In genomic region chr2:167823044-167823443, GRCm38 (mm10) we compare ENCODE assay signal across 11 mouse cellular contexts.
DNase-seq lines count a peak whose midpoint lies in the region; ATAC-seq and TF ChIP-seq lines count a peak whose summit lies in the region.
"Had no signal": no experiment of that assay in that cellular context is flagged by ENCODE, and none has a peak within 500 bp of the region (broad histone marks: within the 10 kb centered on the region; RNA-seq: fewer than 3 reads in every experiment).

No protein-coding gene starts in this region.

- no peak for TF ChIP-seq CTCF in MEL (IDR thresholded peaks at IDR 0.05 in 2 of 3, conservative IDR thresholded peaks at IDR 0.05 in 1 of 3; ENCODE audit: control insufficient read depth in 1 of 3, insufficient read depth in 1 of 3, low read depth in 2 of 3, low read length in 3 of 3, poor library complexity in 1 of 3, severe bottlenecking in 1 of 3)

- H3K4me2 ChIP-seq in liver, embryonic 13.5 days, result no peak overlapping the region
- H3K4me2 ChIP-seq in liver, embryonic 11.5 days, result no peak overlapping the region
- no peak overlapping the region for H3K4me2 ChIP-seq in intestine, embryonic 15.5 days (replicated peaks)
- no peak overlapping the region for H3K4me2 ChIP-seq in stomach, embryonic 14.5 days (replicated peaks; ENCODE audit: low read depth, low read length)
- H3K4me2 ChIP-seq: limb, embryonic 12.5 days had no signal

- 0 out of 2 replicates have a peak overlapping the region, but pooled peaks have one; percentile 51 for H3K27ac ChIP-seq in liver, embryonic 13.5 days
- no peak overlapping the region; the same call in 1 of the 2 replicates for H3K27ac ChIP-seq in liver, embryonic 11.5 days (ENCODE audit: low read depth, low read length)
- no peak overlapping the region for H3K27ac ChIP-seq in MEL (ENCODE audit: control insufficient read depth, low read depth, low read length)
- peak overlapping the region; percentile 92 for H3K27ac ChIP-seq in intestine, embryonic 15.5 days
- peak overlapping the region; percentile 93 for H3K27ac ChIP-seq in stomach, embryonic 14.5 days (ENCODE audit: low read length)

- no peak for ATAC-seq in liver, embryonic 13.5 days (ENCODE audit: low read depth)
- no peak for ATAC-seq in liver, embryonic 11.5 days (replicated peaks; ENCODE audit: low FRiP score)
- no peak; the same call in 1 of the 2 replicates for ATAC-seq in intestine, embryonic 15.5 days
- ATAC-seq in stomach, embryonic 14.5 days (ENCODE audit: insufficient number of reproducible peaks, insufficient read depth, low FRiP score, low read depth), result no peak

- H3K36me3 ChIP-seq in liver, embryonic 13.5 days, result no peaks in the 10 kb centered on the region
- no peaks in the 10 kb centered on the region for H3K36me3 ChIP-seq in liver, embryonic 11.5 days (ENCODE audit: control insufficient read depth, insufficient read depth, low read length)
- H3K36me3 ChIP-seq in MEL (ENCODE audit: control insufficient read depth in 1 of 2, insufficient read depth in 2 of 2, low read length in 2 of 2), result no peaks in the 10 kb centered on the region
- no peaks in the 10 kb centered on the region for H3K36me3 ChIP-seq in intestine, embryonic 15.5 days
- no peaks in the 10 kb centered on the region for H3K36me3 ChIP-seq in stomach, embryonic 14.5 days (ENCODE audit: control insufficient read depth, insufficient read depth, low read length)
- H3K36me3 ChIP-seq: limb, embryonic 12.5 days had no signal

- no peak for TF ChIP-seq RAD21 in MEL (IDR thresholded peaks at IDR 0.05; ENCODE audit: low read depth, low read length)

- H3K9ac ChIP-seq in liver, embryonic 13.5 days, result no peak overlapping the region
- H3K9ac ChIP-seq in liver, embryonic 11.5 days (ENCODE audit: low read depth, low read length), result no peak overlapping the region
- H3K9ac ChIP-seq in MEL (ENCODE audit: control insufficient read depth, low read depth, low read length, poor library complexity, severe bottlenecking), result no peak overlapping the region
- no peak overlapping the region for H3K9ac ChIP-seq in intestine, embryonic 15.5 days
- no peak overlapping the region for H3K9ac ChIP-seq in stomach, embryonic 14.5 days (replicated peaks; ENCODE audit: low read depth, low read length)

- H3K79me2 ChIP-seq in MEL (ENCODE audit: control insufficient read depth, insufficient read depth, low read length, poor library complexity), result no peaks in the 10 kb centered on the region

- DNase-seq in liver, embryonic 13.5 days, result no peak
- DNase-seq in liver, embryonic 11.5 days (ENCODE audit: low spot score), result no peak
- DNase-seq in MEL (ENCODE audit: low read depth, low spot score), result peak; percentile 19
- DNase-seq in frontal cortex, postnatal 36 days (ENCODE audit: low spot score in 2 of 2), result no peak
- no peak for DNase-seq in kidney, adult 18-20 months
- DNase-seq: cerebellum, postnatal 25 days; layer of hippocampus, adult 9-11 months; right cerebral cortex, postnatal 25 days had no signal

- H3K4me3 ChIP-seq in liver, embryonic 13.5 days (replicated peaks), result no peak overlapping the region
- H3K4me3 ChIP-seq in liver, embryonic 11.5 days (ENCODE audit: low read depth, low read length), result no peak overlapping the region
- H3K4me3 ChIP-seq in MEL (ENCODE audit: control insufficient read depth in 1 of 2, insufficient read depth in 1 of 2, low read depth in 2 of 2, low read length in 2 of 2), result peak overlapping the region; percentile 22 to 38; a peak in 1 of 4 replicates
- H3K4me3 ChIP-seq in intestine, embryonic 15.5 days (replicated peaks), result no peak overlapping the region
- no peak overlapping the region for H3K4me3 ChIP-seq in stomach, embryonic 14.5 days (ENCODE audit: low read depth, low read length)
- H3K4me3 ChIP-seq: limb, embryonic 12.5 days had no signal

- H3K27me3 ChIP-seq in liver, embryonic 13.5 days, result 0 out of 2 replicates have a peak, but pooled peaks cover 3% of the 10 kb centered on the region
- H3K27me3 ChIP-seq in liver, embryonic 11.5 days (replicated peaks; ENCODE audit: control insufficient read depth, insufficient read depth, low read length), result peaks cover 5% of the 10 kb centered on the region; the same call in 1 of the 2 replicates
- no peaks in the 10 kb centered on the region for H3K27me3 ChIP-seq in MEL (ENCODE audit: control insufficient read depth in 1 of 2, insufficient read depth in 2 of 2, low read length in 2 of 2)
- no peaks in the 10 kb centered on the region for H3K27me3 ChIP-seq in intestine, embryonic 15.5 days (replicated peaks)
- H3K27me3 ChIP-seq in stomach, embryonic 14.5 days (ENCODE audit: control insufficient read depth, insufficient read depth, low read length), result no peaks in the 10 kb centered on the region
- H3K27me3 ChIP-seq: limb, embryonic 12.5 days had no signal

- H3K4me1 ChIP-seq in liver, embryonic 13.5 days (replicated peaks), result peaks cover 30% of the 10 kb centered on the region
- H3K4me1 ChIP-seq in liver, embryonic 11.5 days (replicated peaks; ENCODE audit: control insufficient read depth, insufficient read depth, low read length), result peaks cover 14% of the 10 kb centered on the region
- 0 out of 4 replicates have a peak, but pooled peaks cover 0 to 4% of the 10 kb centered on the region in 2 experiments for H3K4me1 ChIP-seq in MEL (ENCODE audit: control insufficient read depth in 1 of 2, insufficient read depth in 2 of 2, low read length in 2 of 2)
- H3K4me1 ChIP-seq in intestine, embryonic 15.5 days (replicated peaks), result peaks cover 58% of the 10 kb centered on the region
- H3K4me1 ChIP-seq in stomach, embryonic 14.5 days (ENCODE audit: control insufficient read depth, insufficient read depth, low read length), result peaks cover 33% of the 10 kb centered on the region

- no peak for TF ChIP-seq POLR2A in MEL (IDR thresholded peaks at IDR 0.05; ENCODE audit: control insufficient read depth in 1 of 2, insufficient read depth in 1 of 2, low read depth in 1 of 2, low read length in 2 of 2, poor library complexity in 1 of 2)

- 76% methylated on average over 3 of the region's 3 CpGs for WGBS in liver, embryonic 13.5 days (ENCODE audit: insufficient replicate concordance)
- WGBS in liver, embryonic 11.5 days, result 88% methylated on average over 3 of the region's 3 CpGs
- 89% methylated on average over 3 of the region's 3 CpGs for WGBS in intestine, embryonic 15.5 days
- 91% methylated on average over 3 of the region's 3 CpGs for WGBS in stomach, embryonic 14.5 days

- TF ChIP-seq EP300 in MEL (IDR thresholded peaks at IDR 0.05; ENCODE audit: low read depth in 1 of 2, low read length in 2 of 2), result no peak

- H3K9me3 ChIP-seq in liver, embryonic 13.5 days (replicated peaks), result no peaks in the 10 kb centered on the region
- no peaks in the 10 kb centered on the region for H3K9me3 ChIP-seq in liver, embryonic 11.5 days (ENCODE audit: control insufficient read depth, low read length)
- H3K9me3 ChIP-seq in MEL (replicated peaks; ENCODE audit: insufficient read depth, low read length), result no peaks in the 10 kb centered on the region
- H3K9me3 ChIP-seq in intestine, embryonic 15.5 days, result no peaks in the 10 kb centered on the region
- H3K9me3 ChIP-seq in stomach, embryonic 14.5 days (ENCODE audit: control insufficient read depth, low read depth, low read length), result no peaks in the 10 kb centered on the region
- H3K9me3 ChIP-seq: limb, embryonic 12.5 days had no signal

TF ChIP-seq in MEL, 35 proteins besides CTCF, POLR2A, EP300 and RAD21:
- TF ChIP-seq RCOR1 (IDR thresholded peaks at IDR 0.05; ENCODE audit: low read depth, low read length) (no peak), UBTF (IDR thresholded peaks at IDR 0.05; ENCODE audit: borderline replicate concordance, insufficient read depth, low read depth, low read length) (no peak), MEF2A (IDR thresholded peaks at IDR 0.05; ENCODE audit: extremely low read depth, insufficient replicate concordance, low read depth, low read length, poor library complexity, severe bottlenecking) (no peak), MXI1 (IDR thresholded peaks at IDR 0.05; ENCODE audit: low read depth, low read length) (no peak), KAT2A (conservative IDR thresholded peaks at IDR 0.05; ENCODE audit: low read depth, low read length) (no peak), USF1 (IDR thresholded peaks at IDR 0.05; ENCODE audit: low read depth, low read length) (no peak), GABPA (IDR thresholded peaks at IDR 0.05; ENCODE audit: low read depth, low read length) (no peak), NELFE (IDR thresholded peaks at IDR 0.05; ENCODE audit: low read depth, low read length) (no peak), MAFK (IDR thresholded peaks at IDR 0.05; ENCODE audit: borderline replicate concordance, low read depth, low read length) (no peak)

Comparison
In these comparisons a context has a peak if more than half of its experiments do, and no peak if none do; other contexts are left out.
1. H3K27ac ChIP-seq: peak in liver, embryonic 13.5 days (single experiment), intestine, embryonic 15.5 days (single experiment) and stomach, embryonic 14.5 days (single experiment); none in liver, embryonic 11.5 days (single experiment) and MEL (single experiment).
2. H3K4me3 ChIP-seq: peak in MEL (2 of 2); none in liver, embryonic 13.5 days (single experiment), liver, embryonic 11.5 days (single experiment), intestine, embryonic 15.5 days (single experiment) and stomach, embryonic 14.5 days (single experiment).